Mouse (Mus musculus): ENCODE measurements at regions not wholly inside any gene's neighbourhood (a gene's known extent, or its start where the extent isn't known, plus 50 kb on each side); places are given as distances from the start of the nearest gene placed in this dataset.
A peak's percentile ranks its signal among the peaks of the same experiment; 100 is the strongest.

- no peaks in the 10 kb centered on the region for H3K9me3 ChIP-seq (ENCODE audit: control insufficient read depth, low read length)
- H3K36me3 ChIP-seq (ENCODE audit: control insufficient read depth, insufficient read depth, low read length), result no peaks in the 10 kb centered on the region
- DNase-seq (ENCODE audit: low spot score) (no peak), ATAC-seq (ENCODE audit: insufficient number of reproducible peaks, low FRiP score, low TSS enrichment, low read depth) (no peak)
- no peaks in the 10 kb centered on the region for H3K27me3 ChIP-seq (ENCODE audit: control insufficient read depth, insufficient read depth, low read length)
- 54% methylated on average over 8 of the region's 8 CpGs for WGBS
- no peak overlapping the region for H3K4me2 ChIP-seq (ENCODE audit: low read depth, severe bottlenecking)
- H3K4me1 ChIP-seq (ENCODE audit: control insufficient read depth, insufficient read depth, low read length), result no peaks in the 10 kb centered on the region
- H3K9ac ChIP-seq (ENCODE audit: low read length), result no peak overlapping the region
- H3K27ac ChIP-seq (replicated peaks; ENCODE audit: low read depth, low read length), result no peak overlapping the region
- no peak overlapping the region for H3K4me3 ChIP-seq (ENCODE audit: low read depth, low read length)
Observed at GRCm38 (mm10) chr4:140366975-140367680, 120.5 kb upstream of the Igsf21 start.

- H3K4me3 ChIP-seq (ENCODE audit: low read depth, low read length), result no peak overlapping the region
- H3K27me3 ChIP-seq (ENCODE audit: control insufficient read depth, insufficient read depth, low read length), result no peaks in the 10 kb centered on the region
- H3K9me3 ChIP-seq (ENCODE audit: control insufficient read depth, low read length), result no peaks in the 10 kb centered on the region
- WGBS, result 94% methylated on average over 4 of the region's 4 CpGs
- no peak for DNase-seq (ENCODE audit: low spot score)
- no peaks in the 10 kb centered on the region for H3K4me1 ChIP-seq (ENCODE audit: control insufficient read depth, insufficient read depth, low read length)
- no peak overlapping the region for H3K4me2 ChIP-seq (ENCODE audit: low read depth, severe bottlenecking)
- H3K9ac ChIP-seq (ENCODE audit: low read length), result no peak overlapping the region
- no peaks in the 10 kb centered on the region for H3K36me3 ChIP-seq (ENCODE audit: control insufficient read depth, insufficient read depth, low read length)
- ATAC-seq (ENCODE audit: insufficient number of reproducible peaks, low FRiP score, low TSS enrichment, low read depth), result no peak
- H3K27ac ChIP-seq (replicated peaks; ENCODE audit: low read depth, low read length), result no peak overlapping the region
Observed at GRCm38 (mm10) chr4:140358846-140359245, 112.3 kb upstream of the Igsf21 start.

GRCm38 (mm10) chr4:140358103-140358502 is 111.5 kb upstream of the Igsf21 start:
- WGBS, result 10% methylated on average over 5 of the region's 5 CpGs
- Histone ChIP-seq H3K36me3 (ENCODE audit: control insufficient read depth, insufficient read depth, low read length) (no peaks in the 10 kb centered on the region), H3K9me3 (ENCODE audit: control insufficient read depth, low read length) (no peaks in the 10 kb centered on the region), H3K4me2 (ENCODE audit: low read depth, severe bottlenecking) (no peak overlapping the region), H3K9ac (ENCODE audit: low read length) (no peak overlapping the region), H3K4me1 (ENCODE audit: control insufficient read depth, insufficient read depth, low read length) (no peaks in the 10 kb centered on the region), H3K27ac (replicated peaks; ENCODE audit: low read depth, low read length) (no peak overlapping the region), H3K27me3 (ENCODE audit: control insufficient read depth, insufficient read depth, low read length) (no peaks in the 10 kb centered on the region), H3K4me3 (ENCODE audit: low read depth, low read length) (no peak overlapping the region)
- ATAC-seq (ENCODE audit: insufficient number of reproducible peaks, low FRiP score, low TSS enrichment, low read depth) (no peak), DNase-seq (ENCODE audit: low spot score) (peak; percentile 94)

GRCm38 (mm10) chr4:140355144-140355550 is 108.6 kb upstream of the Igsf21 start:
- ATAC-seq (ENCODE audit: insufficient number of reproducible peaks, low FRiP score, low TSS enrichment, low read depth) (no peak), DNase-seq (ENCODE audit: low spot score) (no peak)
- H3K36me3 ChIP-seq (ENCODE audit: control insufficient read depth, insufficient read depth, low read length), result no peaks in the 10 kb centered on the region
- no peak overlapping the region for H3K27ac ChIP-seq (replicated peaks; ENCODE audit: low read depth, low read length)
- H3K4me3 ChIP-seq (ENCODE audit: low read depth, low read length), result no peak overlapping the region
- WGBS, result 74% methylated on average over 12 of the region's 12 CpGs
- no peaks in the 10 kb centered on the region for H3K4me1 ChIP-seq (ENCODE audit: control insufficient read depth, insufficient read depth, low read length)
- H3K9me3 ChIP-seq (ENCODE audit: control insufficient read depth, low read length), result no peaks in the 10 kb centered on the region
- H3K4me2 ChIP-seq (ENCODE audit: low read depth, severe bottlenecking), result no peak overlapping the region
- H3K9ac ChIP-seq (ENCODE audit: low read length), result no peak overlapping the region
- no peaks in the 10 kb centered on the region for H3K27me3 ChIP-seq (ENCODE audit: control insufficient read depth, insufficient read depth, low read length)

GRCm38 (mm10) chr4:140348802-140349201 is 102.2 kb upstream of the Igsf21 start:
- ATAC-seq (ENCODE audit: insufficient number of reproducible peaks, low FRiP score, low TSS enrichment, low read depth), result no peak
- no peak overlapping the region for H3K4me3 ChIP-seq (ENCODE audit: low read depth, low read length)
- 62% methylated on average over 4 of the region's 4 CpGs for WGBS

GRCm38 (mm10) chr4:140330138-140330537 is 83.6 kb upstream of the Igsf21 start:
- WGBS, result 95% methylated on average over 4 of the region's 4 CpGs
- ATAC-seq (ENCODE audit: insufficient number of reproducible peaks, low FRiP score, low TSS enrichment, low read depth) (no peak), DNase-seq (ENCODE audit: low spot score) (no peak)
- H3K9me3 ChIP-seq (ENCODE audit: control insufficient read depth, low read length), result no peaks in the 10 kb centered on the region
- H3K9ac ChIP-seq (ENCODE audit: low read length), result no peak overlapping the region
- no peak overlapping the region for H3K4me2 ChIP-seq (ENCODE audit: low read depth, severe bottlenecking)
- H3K27ac ChIP-seq (replicated peaks; ENCODE audit: low read depth, low read length), result no peak overlapping the region
- no peaks in the 10 kb centered on the region for H3K4me1 ChIP-seq (ENCODE audit: control insufficient read depth, insufficient read depth, low read length)
- H3K27me3 ChIP-seq (ENCODE audit: control insufficient read depth, insufficient read depth, low read length), result no peaks in the 10 kb centered on the region
- no peak overlapping the region for H3K4me3 ChIP-seq (ENCODE audit: low read depth, low read length)
- no peaks in the 10 kb centered on the region for H3K36me3 ChIP-seq (ENCODE audit: control insufficient read depth, insufficient read depth, low read length)

More at GRCm38 (mm10) chr4:140348802-140349201, 102.2 kb upstream of the Igsf21 start:
- H3K4me2 ChIP-seq (ENCODE audit: low read depth, severe bottlenecking), result no peak overlapping the region
- no peaks in the 10 kb centered on the region for H3K4me1 ChIP-seq (ENCODE audit: control insufficient read depth, insufficient read depth, low read length)
- no peak overlapping the region for H3K27ac ChIP-seq (replicated peaks; ENCODE audit: low read depth, low read length)
- no peaks in the 10 kb centered on the region for H3K27me3 ChIP-seq (ENCODE audit: control insufficient read depth, insufficient read depth, low read length)
- no peaks in the 10 kb centered on the region for H3K9me3 ChIP-seq (ENCODE audit: control insufficient read depth, low read length)
- DNase-seq (ENCODE audit: low spot score), result no peak
- no peak overlapping the region for H3K9ac ChIP-seq (ENCODE audit: low read length)
- H3K36me3 ChIP-seq (ENCODE audit: control insufficient read depth, insufficient read depth, low read length), result no peaks in the 10 kb centered on the region

- DNase-seq (ENCODE audit: low spot score) (peak; percentile 53), ATAC-seq (ENCODE audit: insufficient number of reproducible peaks, low FRiP score, low TSS enrichment, low read depth) (no peak)
- WGBS, result 36% methylated on average over 10 of the region's 10 CpGs
- no peaks in the 10 kb centered on the region for H3K4me1 ChIP-seq (ENCODE audit: control insufficient read depth, insufficient read depth, low read length)
- H3K36me3 ChIP-seq (ENCODE audit: control insufficient read depth, insufficient read depth, low read length), result no peaks in the 10 kb centered on the region
- no peak overlapping the region for H3K27ac ChIP-seq (replicated peaks; ENCODE audit: low read depth, low read length)
- H3K27me3 ChIP-seq (ENCODE audit: control insufficient read depth, insufficient read depth, low read length), result no peaks in the 10 kb centered on the region
- H3K9ac ChIP-seq (ENCODE audit: low read length), result no peak overlapping the region
- no peak overlapping the region for H3K4me3 ChIP-seq (ENCODE audit: low read depth, low read length)
- H3K4me2 ChIP-seq (ENCODE audit: low read depth, severe bottlenecking), result no peak overlapping the region
- no peaks in the 10 kb centered on the region for H3K9me3 ChIP-seq (ENCODE audit: control insufficient read depth, low read length)
Observed at GRCm38 (mm10) chr4:140326706-140327440, 80.3 kb upstream of the Igsf21 start.

GRCm38 (mm10) chr4:140325677-140326052 is 79.1 kb upstream of the Igsf21 start:
- no peak overlapping the region for H3K27ac ChIP-seq (replicated peaks; ENCODE audit: low read depth, low read length)
- H3K9me3 ChIP-seq (ENCODE audit: control insufficient read depth, low read length), result no peaks in the 10 kb centered on the region
- H3K4me3 ChIP-seq (ENCODE audit: low read depth, low read length), result no peak overlapping the region
- no peaks in the 10 kb centered on the region for H3K36me3 ChIP-seq (ENCODE audit: control insufficient read depth, insufficient read depth, low read length)
- DNase-seq (ENCODE audit: low spot score) (no peak), ATAC-seq (ENCODE audit: insufficient number of reproducible peaks, low FRiP score, low TSS enrichment, low read depth) (no peak)
- WGBS, result 89% methylated on average over 7 of the region's 7 CpGs
- H3K9ac ChIP-seq (ENCODE audit: low read length), result no peak overlapping the region
- H3K27me3 ChIP-seq (ENCODE audit: control insufficient read depth, insufficient read depth, low read length), result no peaks in the 10 kb centered on the region
- H3K4me2 ChIP-seq (ENCODE audit: low read depth, severe bottlenecking), result no peak overlapping the region
- H3K4me1 ChIP-seq (ENCODE audit: control insufficient read depth, insufficient read depth, low read length), result no peaks in the 10 kb centered on the region

Data from limb, embryonic 11.5 days (tissue).